Mouse (Mus musculus) cerebellum, adult 9-10 months (tissue): ENCODE measurements around the gene Taar7a.

ENCODE experiments used
- DNase-seq: peaks from one replicate; pipeline ENCODE4 v3.0.0; 2022

Gene Taar7a

GRCm38 (mm10) chr10:23993381-23993780 is at the start of gene Taar7a:
TSS of gene Taar7a (minus strand) at chr10:23993481.
- DNase-seq = no peak

GRCm38 (mm10) chr10:24040120-24040869 is 47.0 kb upstream of the Taar7a start:
- DNase-seq = no peak

GRCm38 (mm10) chr10:24037314-24037713 is 44.0 kb upstream of the Taar7a start, which contains the start of gene Taar7e:
TSS of gene Taar7e (plus strand) at chr10:24037614.
- no peak for DNase-seq

- DNase-seq = no peak
Measured at GRCm38 (mm10) chr10:24031347-24031746, 38.1 kb upstream of the Taar7a start.

GRCm38 (mm10) chr10:24026922-24027321 is 33.6 kb upstream of the Taar7a start, which contains the start of gene Taar7d:
TSS of gene Taar7d (plus strand) at chr10:24027222.
- no peak for DNase-seq

- DNase-seq = no peak
Measured at GRCm38 (mm10) chr10:24008143-24008542, 14.9 kb upstream of the Taar7a start.

GRCm38 (mm10) chr10:24007034-24007433 is 13.8 kb upstream of the Taar7a start:
- no peak for DNase-seq

GRCm38 (mm10) chr10:24006442-24006841 is 13.2 kb upstream of the Taar7a start:
- no peak for DNase-seq

- DNase-seq = no peak
Measured at GRCm38 (mm10) chr10:23999639-24000038, 6.4 kb upstream of the Taar7a start, which contains the start of gene Taar7b. TSS of gene Taar7b (plus strand) at chr10:23999939.

- DNase-seq = no peak
Measured at GRCm38 (mm10) chr10:23986419-23986818, 6.9 kb downstream of the Taar7a start.

GRCm38 (mm10) chr10:23985546-23985945 is 7.7 kb downstream of the Taar7a start, which contains the start of gene Taar6:
TSS of gene Taar6 (minus strand) at chr10:23985646.
- DNase-seq = no peak

- DNase-seq = peak; percentile 38
Measured at GRCm38 (mm10) chr10:23978901-23979705, 14.2 kb downstream of the Taar7a start.

GRCm38 (mm10) chr10:23977958-23978357 is 15.3 kb downstream of the Taar7a start:
- DNase-seq = no peak

GRCm38 (mm10) chr10:23971256-23971655 is 22.0 kb downstream of the Taar7a start:
- no peak for DNase-seq

GRCm38 (mm10) chr10:23970656-23971165 is 22.6 kb downstream of the Taar7a start, which contains the start of gene Taar5:
TSS of gene Taar5 (plus strand) at chr10:23970706.
- DNase-seq = no peak

- DNase-seq = no peak
Measured at GRCm38 (mm10) chr10:23964921-23965610, 28.2 kb downstream of the Taar7a start.

- DNase-seq = no peak
Measured at GRCm38 (mm10) chr10:23963444-23963843, 29.8 kb downstream of the Taar7a start.

GRCm38 (mm10) chr10:23960444-23960915 is 32.8 kb downstream of the Taar7a start, which contains the start of gene Taar4:
TSS of gene Taar4 (plus strand) at chr10:23960494.
- DNase-seq = no peak

- DNase-seq = no peak
Measured at GRCm38 (mm10) chr10:23959071-23959470, 34.2 kb downstream of the Taar7a start.

GRCm38 (mm10) chr10:23951714-23952113 is 41.6 kb downstream of the Taar7a start:
- DNase-seq = peak; percentile 71

- no peak for DNase-seq
Measured at GRCm38 (mm10) chr10:23949508-23950005, 43.7 kb downstream of the Taar7a start, which contains the start of gene Taar3. TSS of gene Taar3 (plus strand) at chr10:23949558.

- DNase-seq = no peak
Measured at GRCm38 (mm10) chr10:23948026-23948425, 45.3 kb downstream of the Taar7a start.
